Mouse (Mus musculus) mouse trophoblast stem cell (cell line): Measurements from ENCODE around the gene Cped1.
"Not testable (repeated sequence)": the region's sequence is repeated elsewhere in the genome, so short reads cannot be mapped to it uniquely, and the experiment has no call there.

ENCODE experiments used
- in situ Hi-C, 2 experiments: fragments of 300-500 bp; cut with MseI, MboI; formaldehyde crosslinking; loops; 2 replicates in 1 of 2; 3 replicates in 1 of 2; pipeline ENCODE4 v1.15.1; 2025

The Cped1 gene

DNA sequence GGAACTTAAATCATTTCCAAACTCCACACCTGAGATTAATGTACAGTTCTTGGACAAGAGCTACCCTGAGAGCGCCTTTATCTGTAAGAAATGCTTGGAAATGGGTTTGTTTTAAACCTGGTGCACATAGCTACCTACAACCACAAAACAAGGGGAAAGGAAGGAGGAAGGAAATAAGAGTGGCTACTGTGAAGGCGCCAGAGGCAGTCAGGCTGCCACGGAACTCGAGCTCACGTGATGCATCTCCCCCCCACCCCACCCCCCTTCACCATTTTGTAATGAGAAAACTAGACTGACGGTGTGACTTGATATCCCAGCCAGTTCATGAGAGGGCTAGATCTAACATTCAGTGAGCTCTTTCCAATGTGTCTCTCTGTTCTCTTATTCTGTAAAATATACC lies 228.9 kb downstream of the Cped1 start:
- in situ Hi-C loops = no loop called here

DNA sequence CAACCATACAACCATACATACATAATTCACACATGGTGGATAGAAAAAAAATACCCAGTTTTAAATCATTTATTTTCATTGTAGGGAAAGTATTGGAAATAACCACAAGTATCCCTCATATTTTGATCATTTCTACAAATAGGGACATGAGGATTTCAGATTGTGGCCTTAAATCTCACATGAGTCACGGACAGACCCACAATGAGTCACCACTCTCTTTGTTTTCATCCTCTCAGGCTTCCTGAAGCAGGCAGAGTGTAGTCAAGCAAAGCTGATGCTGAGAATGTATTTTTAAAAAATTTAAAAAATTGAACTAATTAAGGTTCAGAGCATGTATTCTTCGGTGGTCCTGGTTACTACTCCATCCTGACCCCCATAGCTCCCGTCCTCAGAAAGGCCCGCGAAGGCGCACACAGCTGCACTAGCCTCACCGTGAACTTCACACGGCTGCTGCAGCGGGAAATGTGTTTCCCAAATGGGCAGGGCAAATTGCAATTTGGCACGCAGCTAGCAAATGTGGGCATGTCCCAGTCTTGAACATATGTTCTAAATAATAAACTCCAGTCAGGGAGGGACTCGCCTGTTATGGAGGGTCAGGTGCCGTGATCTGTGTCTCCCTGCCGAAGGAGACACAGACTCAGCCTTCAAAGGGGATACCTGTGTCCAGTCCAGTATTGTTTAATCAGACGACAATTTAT lies 230.7 kb downstream of the Cped1 start:
- in situ Hi-C loops = no loop called here

DNA sequence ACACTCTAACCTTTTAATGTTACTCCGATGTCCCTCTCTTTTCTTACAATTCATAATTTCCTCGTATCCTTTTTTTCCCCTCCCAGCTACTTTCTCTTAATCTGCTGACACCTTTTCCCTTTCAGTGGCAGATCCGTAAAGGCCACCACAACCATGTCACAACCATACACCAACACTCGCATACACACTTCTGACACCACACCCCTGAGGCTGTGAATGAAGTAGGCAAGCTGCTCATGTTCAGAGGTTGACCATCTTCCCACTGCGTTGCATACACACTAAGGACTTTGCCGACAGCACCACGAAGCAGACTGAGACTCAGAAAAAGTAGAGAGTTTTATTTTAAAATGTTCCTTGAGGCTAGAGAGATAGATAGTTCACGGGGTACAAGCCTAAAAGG lies 235.4 kb downstream of the Cped1 start:
- in situ Hi-C loops = no loop called here

DNA sequence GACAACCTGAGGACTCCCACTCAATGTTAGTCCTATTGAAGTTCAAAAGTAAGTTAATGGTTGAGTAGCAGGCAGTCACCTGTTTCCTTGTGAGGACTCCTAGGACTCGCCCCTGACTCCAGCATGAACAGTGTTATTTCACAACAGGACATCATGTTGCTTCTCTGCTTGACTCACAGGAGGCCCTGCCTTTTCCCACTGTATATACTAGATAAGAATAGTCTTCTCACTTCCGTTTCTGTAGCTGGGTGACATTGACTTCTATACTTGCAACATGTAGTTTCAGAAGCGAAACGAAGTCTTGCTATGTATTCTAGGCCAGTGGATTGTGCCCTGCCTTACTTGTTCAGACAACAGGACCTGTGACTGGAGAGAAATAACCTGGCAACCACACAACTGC lies 236.4 kb downstream of the Cped1 start:
- in situ Hi-C loops = no loop called here

DNA sequence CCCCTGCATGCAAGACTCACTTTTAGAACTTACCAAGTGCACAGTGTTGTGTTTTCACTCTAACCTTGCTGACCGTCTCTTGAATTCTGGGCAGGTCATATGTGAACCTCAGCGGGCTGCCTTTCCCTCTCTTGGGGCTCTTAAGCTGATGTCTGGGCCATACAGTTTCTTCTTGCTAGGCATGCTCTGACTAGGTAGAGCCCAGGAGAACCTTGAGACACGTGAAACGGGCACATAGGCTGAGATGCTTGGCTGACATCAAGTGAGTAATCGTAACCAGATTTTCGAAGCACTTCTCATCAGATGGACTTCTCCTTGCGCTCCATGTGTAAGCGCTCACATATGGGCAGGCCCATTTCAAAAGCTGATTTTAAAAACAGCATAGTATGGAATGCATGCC lies 237.2 kb downstream of the Cped1 start:
- in situ Hi-C loops = no loop called here

DNA sequence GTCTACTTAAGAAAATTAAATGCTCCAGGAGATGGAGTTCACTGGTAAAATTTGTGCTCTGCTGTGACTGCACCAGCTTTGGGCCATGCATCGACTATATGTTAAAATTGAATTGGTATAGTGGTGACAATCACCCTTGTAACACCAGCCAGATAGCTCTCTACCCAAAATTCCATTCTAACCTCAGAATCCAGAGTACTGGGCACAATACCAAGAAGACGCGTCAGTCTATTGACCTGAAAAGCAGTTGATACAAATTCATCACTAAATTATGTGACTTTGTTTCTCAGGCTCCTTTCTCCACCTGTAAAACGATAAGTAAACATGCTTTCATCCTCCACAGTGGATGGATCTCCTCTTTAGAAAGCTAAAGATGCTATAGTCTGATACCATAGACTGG lies 238.6 kb downstream of the Cped1 start:
- in situ Hi-C loops = no loop called here

DNA sequence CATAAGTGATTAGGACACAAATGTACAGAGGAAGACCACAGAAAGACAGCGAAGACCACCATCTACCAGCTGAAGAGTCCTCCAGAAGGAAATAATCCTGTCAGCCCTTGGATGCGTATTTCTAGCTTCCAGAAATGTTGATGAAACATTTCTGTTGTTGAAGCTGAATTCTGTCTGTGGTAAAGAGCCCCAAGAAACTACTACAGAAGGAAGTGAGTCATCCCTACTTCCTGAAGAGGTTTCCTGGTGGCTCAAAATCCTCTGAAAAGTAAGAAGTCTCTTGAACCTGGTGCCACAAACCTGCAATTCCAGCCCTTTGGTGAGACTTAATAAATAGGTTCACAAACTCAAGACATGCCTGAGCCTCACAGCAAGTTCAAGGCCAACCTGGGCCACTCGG lies 245.5 kb downstream of the Cped1 start:
- in situ Hi-C loops = no loop called here

DNA sequence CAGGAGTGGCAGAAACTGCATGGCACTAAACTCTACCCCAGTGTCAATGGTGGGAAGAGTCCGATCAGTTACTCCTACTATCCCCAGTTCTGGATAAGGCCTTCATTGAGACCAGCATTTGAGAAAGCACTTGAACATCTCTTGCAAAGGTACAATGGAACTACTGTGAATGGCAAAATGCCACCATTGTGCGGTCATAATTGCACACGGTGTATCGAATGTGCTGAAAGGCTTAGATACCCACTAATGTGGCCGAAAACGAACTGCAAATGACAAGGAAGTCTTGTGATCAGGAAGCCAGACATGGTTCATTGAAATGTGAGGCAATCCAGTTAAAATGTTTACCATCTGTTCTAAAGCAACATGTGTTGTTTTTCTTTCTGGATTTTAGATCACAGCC lies 247.8 kb downstream of the Cped1 start:
- in situ Hi-C loops = no loop called here

DNA sequence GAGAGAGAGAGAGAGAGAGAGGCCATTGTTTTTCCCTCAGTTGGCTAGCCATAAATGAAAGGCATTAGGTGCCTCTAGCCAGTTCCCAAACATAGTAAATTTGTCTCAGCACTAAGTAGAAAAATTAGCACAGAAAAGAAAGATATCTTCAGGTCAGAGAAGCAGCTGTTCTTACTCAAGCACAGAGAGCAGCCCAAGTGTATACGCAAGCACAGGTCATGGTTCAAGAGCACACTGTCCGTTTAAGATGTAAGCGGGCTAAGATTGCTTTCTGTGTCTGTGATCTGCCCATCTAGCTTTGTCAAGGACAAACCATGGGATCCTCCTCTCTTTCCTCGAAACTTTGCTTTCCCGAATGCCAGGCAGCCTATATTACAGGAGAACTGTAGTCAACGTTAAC lies 249.4 kb downstream of the Cped1 start:
- in situ Hi-C loops = no loop called here

DNA sequence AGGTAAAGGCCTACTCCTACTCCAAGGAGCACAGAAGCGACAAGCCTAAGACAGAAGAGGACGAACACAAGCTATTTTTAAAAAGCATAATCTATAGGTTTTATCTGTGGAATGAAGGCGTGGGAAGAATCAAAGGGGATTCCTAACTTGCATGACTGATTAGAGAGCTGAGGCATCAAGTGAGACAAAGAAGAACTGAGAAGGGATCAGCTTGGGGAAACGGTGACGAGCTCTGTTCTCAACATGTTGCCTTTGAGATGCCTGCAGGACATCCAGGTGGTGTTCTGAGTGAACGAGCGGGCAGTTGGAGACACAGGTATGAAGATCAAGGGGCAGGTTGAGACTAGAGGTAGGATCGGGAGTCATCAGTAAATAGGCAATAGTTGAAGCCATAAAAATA lies 257.6 kb downstream of the Cped1 start:
- in situ Hi-C loops = no loop called here

DNA sequence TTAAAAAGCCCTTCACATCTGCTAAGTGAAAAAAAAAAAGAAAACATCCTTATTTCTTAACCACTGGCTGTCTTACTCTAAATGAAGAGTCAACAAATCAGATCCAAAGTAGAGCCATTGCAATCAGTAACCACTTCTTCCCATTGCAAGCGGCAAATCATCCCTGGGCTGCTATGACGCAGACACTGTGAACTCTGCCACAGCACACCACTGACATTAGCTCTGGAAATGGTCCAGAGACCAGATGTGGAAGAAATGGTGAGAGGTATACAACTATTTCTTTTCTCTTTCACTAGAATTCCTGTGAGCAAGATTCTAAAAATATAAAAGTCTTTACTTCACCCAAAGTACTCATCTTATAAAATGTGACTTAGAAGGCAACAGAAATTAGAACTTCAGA lies 261.0 kb downstream of the Cped1 start:
- in situ Hi-C loops = no loop called here

DNA sequence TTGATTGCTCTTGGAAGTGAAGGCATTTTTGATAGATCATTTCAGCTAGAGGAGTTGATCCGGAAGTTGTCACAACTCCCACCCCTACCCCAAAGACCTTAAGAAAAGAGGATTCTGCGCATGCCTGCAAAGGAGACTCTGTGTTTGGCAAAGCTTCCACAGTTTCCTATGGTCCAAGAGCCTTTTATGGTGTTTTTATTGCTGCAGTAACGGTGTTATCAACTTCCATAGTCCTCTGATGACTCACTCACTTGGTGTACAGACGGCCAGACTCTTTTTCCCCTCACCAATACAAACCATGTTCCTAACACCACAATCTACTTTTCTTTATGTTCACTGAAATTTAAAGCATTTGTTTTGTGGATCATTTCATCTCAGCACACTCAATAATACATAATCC lies 273.1 kb downstream of the Cped1 start:
- in situ Hi-C loops = no loop called here

DNA sequence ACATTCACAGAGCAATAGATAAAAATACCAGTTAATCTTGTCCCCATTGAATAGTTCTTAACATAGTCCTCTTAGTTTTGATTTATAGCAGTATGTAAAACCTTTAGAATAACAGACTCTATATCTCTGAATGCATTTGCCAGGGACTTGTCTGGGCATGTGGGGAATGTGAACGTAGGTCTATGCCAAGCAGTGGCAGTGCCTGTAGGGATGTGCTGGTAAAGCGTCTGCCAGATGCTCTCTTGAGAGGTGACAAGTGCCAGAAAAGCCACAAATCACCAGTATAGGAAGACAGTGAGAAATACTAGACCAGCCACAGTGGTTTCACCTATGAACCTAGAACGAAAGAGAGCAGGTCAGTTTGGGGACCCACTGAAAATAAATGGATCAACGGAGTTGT lies 276.8 kb downstream of the Cped1 start:
- in situ Hi-C loops = no loop called here

DNA sequence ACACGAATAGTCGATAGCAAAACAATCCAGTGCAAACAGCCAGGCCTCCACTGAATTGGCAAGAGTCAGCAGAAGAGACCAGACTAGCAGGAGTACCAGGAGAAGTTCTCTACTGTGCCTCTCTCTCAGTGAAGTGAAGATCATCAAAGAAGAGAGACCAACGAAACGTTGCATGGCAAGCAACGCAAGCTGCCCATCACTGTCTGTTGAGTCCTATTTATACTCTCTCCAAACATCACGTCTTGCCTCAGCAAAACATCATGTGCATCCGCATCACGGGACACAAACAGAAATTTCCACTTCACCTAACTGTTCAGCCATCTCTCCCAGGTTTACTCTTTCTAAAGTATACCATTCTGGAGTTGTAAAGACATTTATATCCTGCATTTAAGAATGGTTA lies 278.4 kb downstream of the Cped1 start:
- in situ Hi-C loops = not testable (repeated sequence)

DNA sequence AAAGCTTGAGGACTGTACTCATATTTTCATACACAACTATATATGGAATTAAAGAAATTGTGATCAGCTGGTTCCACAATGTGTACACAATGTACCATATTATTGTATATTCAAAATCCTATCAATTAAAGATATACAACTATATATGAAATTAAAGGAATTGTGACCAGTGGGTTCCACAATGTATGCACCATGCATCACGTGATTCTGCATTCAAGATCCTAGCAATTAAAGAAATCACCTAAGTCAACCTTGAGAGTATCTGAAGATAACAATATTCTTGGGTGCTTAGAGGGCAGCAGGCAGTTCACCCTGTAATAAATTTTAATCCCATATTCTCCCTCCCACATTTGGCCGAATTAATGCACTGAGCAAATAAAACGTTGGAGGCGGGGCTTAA lies 280.3 kb downstream of the Cped1 start:
- in situ Hi-C loops = no loop called here

DNA sequence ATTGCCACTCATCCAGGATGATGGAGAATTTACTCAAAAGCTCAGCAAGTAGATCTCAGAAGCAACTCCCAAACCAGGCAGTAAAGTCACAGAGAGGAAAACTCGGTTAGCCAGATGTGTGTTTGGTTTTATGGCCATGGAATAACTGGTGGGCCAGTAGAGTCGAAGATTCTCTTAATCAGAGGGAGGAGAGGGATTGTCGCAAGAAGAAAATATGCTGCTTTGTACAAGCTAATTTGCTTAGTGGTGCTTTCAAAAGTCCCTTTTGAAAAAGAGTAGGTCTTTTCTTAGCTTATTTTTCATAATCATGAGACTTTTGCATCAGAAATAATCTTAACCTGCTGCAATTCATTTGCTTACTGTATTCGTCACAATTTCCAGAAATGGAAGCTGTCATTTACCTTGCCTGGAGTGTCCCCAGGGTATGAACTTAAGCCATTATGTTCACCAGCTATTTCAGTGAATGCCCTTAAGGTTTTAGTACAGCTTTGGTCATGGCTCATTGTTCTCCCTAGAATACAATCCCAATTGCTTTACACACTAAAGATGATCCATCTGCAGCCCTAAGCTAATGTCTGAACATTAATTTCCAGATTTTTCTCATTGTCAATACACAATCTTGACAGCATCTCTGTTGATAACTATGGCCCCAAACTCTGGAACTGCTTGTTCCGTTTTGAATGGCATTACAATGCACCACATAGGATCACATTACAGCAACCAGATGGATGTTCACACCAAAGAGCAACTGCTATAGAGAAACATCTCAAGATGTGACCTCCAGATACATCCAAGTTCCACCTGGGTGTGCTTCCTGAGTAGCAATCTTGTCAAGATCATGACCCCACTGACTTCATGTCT lies 282.3 kb downstream of the Cped1 start:
- in situ Hi-C loops = no loop called here

DNA sequence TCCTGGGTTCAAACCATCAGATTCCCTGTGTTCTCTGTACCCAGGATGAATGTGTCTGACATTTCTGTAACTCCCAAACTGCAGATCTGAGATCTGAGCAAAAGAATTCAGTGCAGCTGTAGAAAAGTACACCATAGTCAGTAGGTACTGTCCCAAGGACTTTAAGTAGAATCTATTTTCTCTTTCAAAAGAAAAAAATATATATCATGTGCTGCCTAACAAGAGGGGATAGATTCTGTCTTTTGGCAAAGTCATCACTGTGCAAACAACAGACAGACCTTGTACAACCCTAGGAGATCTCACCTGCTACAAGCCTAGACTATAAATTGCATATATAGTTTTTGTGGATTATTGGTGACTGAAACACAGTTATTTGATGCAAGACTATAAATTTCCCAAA lies 283.0 kb downstream of the Cped1 start:
- in situ Hi-C loops = no loop called here

DNA sequence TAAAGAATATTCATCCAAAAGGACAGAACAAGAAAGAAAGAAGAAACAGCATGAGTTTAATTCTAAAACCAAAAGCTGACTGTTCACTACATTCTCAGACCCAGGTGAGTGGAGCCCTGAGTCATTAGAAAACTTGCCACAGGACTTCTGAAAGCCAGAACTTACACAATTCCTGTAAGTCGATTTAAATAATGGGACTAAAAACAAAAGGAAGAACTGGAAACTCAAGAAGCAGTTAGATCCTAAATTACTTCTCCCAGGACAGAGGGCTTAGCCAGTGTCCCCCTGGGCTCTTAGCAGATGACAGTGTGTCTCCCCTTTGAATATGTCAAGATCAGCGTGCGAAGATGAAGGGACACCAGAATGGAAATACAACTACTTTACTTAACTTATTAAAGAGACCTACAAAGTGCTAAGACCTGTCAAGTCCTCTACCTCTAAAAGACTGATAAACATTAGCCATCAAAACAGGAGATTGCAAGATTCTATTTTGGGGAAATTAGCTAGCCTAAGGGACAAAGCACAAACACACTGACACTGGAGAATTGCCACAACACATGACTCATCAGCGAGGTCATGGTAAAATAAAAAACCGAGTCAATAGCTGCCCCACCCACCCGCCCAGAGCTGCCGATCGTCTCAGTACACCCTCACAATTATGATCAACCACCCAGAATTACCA lies 284.3 kb downstream of the Cped1 start:
- in situ Hi-C loops = no loop called here

DNA sequence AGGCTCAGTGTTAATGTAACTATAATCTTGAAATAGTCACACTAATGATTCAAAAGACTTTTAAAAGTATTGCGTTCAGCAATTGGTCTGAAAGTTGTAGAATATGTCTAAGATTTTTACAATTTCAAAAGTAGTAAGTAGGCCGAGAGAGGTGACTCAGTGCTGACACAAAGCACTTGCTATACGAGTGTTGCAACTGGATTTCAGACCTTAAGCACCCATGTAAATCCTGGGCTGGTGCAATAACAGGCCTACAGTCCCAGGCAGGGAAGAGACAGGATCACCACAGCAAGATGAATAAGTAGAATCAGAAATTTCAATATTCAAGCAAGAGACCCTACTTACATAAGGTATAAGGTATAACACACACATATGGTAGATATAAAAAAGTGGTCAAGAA lies 292.2 kb downstream of the Cped1 start:
- in situ Hi-C loops = loop anchor here in 1 of 2 experiments (25.0 kb wide), 1 partner anchor 166 kb away; no protein-coding TSS in a partner anchor

DNA sequence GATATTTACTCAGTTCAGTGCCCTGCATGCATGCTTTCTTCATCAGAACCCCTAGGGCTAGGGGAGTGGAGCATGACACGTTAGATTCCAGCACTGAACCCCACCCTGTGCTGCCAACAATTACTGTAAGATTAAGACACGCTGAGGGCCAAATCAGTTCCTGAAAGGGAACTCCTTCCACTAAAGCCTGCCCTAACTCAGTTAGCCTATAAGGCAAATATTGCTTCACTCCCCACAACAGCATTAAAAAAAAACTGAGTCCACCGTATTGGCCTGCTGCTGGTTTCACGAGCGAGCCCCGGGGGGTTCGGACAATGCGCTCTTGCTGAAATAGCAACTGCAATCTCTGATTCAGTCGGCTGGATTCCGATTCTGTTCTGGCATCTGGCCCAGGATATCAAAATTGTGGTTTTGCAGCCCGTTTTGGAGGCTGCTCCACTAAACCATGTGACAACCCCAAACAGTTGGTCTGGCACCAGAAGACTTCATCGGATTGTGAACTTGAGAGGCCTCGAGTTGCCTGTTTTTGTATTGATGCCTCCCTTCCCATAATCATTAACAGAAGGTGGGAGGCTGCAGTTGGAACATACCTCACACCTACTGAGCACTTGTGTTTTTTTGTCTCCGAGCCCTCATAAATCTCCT lies 294.6 kb downstream of the Cped1 start:
- in situ Hi-C loops = loop anchor here in 1 of 2 experiments (25.0 kb wide), 1 partner anchor 168 kb away; no protein-coding TSS in a partner anchor

DNA sequence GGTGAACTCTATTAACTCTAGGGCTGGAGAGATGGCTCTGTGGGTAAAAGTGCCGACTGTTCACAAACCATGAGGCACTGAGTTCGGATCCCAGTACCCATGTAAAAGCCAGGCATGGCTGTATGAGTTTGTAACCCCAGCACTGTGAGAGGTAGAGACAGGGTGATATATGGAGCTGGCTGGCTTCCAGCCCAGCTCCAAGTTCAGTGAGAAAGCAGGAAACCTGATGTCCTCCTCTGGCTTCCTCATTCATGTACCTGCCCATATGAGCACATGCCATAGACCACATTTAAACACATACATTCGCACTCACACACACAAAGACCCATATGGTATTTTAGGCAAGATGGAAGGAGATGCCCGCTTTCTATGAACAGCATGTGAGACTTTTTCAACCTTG lies 296.7 kb downstream of the Cped1 start:
- in situ Hi-C loops = loop anchor here in 1 of 2 experiments (25.0 kb wide), 1 partner anchor 170 kb away; no protein-coding TSS in a partner anchor
